Mouse (Mus musculus) lung, embryonic 16.5 days (tissue): Measurements from ENCODE around the gene Pnn. TPM values are rescaled to one million over a fixed set of nuclear protein-coding genes. Genes with fewer than 3 reads are reported as not detected.
A peak's percentile ranks its signal among the peaks of the same experiment; 100 is the strongest.

Source experiments
- ATAC-seq: fragments of 200-750 bp; cut with Nextera tagmentation; 2 replicates; pipeline ENCODE4 v1.8.0; 2017; ENCODE audit warnings: low read depth, mild to moderate bottlenecking, moderate library complexity
- H3K27ac ChIP-seq: fragments of 300-500 bp; sonication (generic); 2 replicates; pipeline ENCODE4 v1.5.1; 2014; ENCODE audit warnings: mild to moderate bottlenecking, control low read depth, low read length
- H3K27me3 ChIP-seq: fragments of 300-500 bp; sonication (generic); 2 replicates; pipeline ENCODE4 v1.6.1; 2014; ENCODE audit warnings: low read depth, low read length, mixed read lengths; ENCODE audit not compliant: control insufficient read depth, insufficient read depth
- H3K36me3 ChIP-seq: fragments of 300-500 bp; sonication (generic); 2 replicates; pipeline ENCODE4 v1.6.1; 2014; ENCODE audit warnings: low read length; ENCODE audit not compliant: control insufficient read depth, insufficient read depth
- H3K4me1 ChIP-seq: fragments of 300-500 bp; sonication (generic); replicated peaks from 2 replicates; pipeline ENCODE4 v1.6.1; 2014; ENCODE audit warnings: low read length, mixed read lengths; ENCODE audit not compliant: control insufficient read depth, insufficient read depth
- H3K4me2 ChIP-seq: fragments of 300-500 bp; sonication (generic); 2 replicates; pipeline ENCODE4 v1.6.1; 2014; ENCODE audit warnings: low read depth, low read length, control low read depth
- H3K4me3 ChIP-seq: fragments of 300-500 bp; sonication (generic); 2 replicates; pipeline ENCODE4 v1.5.1; 2014; ENCODE audit warnings: mild to moderate bottlenecking, low read length, control low read depth
- H3K9ac ChIP-seq: fragments of 300-500 bp; sonication (generic); 2 replicates; pipeline ENCODE4 v1.6.1; 2014; ENCODE audit warnings: low read length, control low read depth
- H3K9me3 ChIP-seq: fragments of 300-500 bp; sonication (generic); 2 replicates; pipeline ENCODE4 v1.6.1; 2016; ENCODE audit warnings: low read length; ENCODE audit not compliant: control insufficient read depth
- WGBS: fragments of 180-500 bp; shearing (Covaris S2); extraction: QIAGEN DNeasy Blood & Tissue Kit; methylation state at CpG from one replicate; pipeline ENCODE4 v1.1.7; 2014; 5-methylcytosine and 5-hydroxymethylcytosine counted together
- polyA plus RNA-seq: library from polyadenylated mRNA; unstranded; fragments of >200 nt; fragmentation: Nextera tagmentation; extraction: Ambion mirVana; gene quantifications from 2 replicates; pipeline ENCODE4 v1.2.1, GENCODE M21; 2015

Gene Pnn
- polyA plus RNA-seq, 1 experiment from 2014 or later = 87.0 TPM

DNA sequence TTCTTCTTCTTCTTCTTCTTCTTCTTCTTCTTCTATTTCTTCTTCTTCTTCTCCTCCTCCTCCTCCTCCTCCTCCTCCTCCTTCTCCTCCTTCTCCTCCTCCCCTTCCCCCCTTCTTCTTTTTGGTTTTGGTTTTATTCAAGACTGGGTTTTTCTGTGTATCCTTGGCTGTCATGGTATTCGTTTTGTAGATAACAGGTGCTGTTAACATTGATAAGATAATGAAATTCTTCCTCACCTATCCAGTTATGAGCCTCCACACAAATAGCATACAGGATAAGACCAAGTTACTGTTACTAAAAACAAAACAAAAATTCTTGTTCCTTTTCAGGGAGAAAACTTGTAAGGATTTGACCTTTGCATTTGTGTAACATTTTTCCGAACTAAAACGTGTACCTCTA, 908 bp upstream of the Pnn start:
- H3K36me3 ChIP-seq = peaks cover 20% of the 10 kb centered on the region
- H3K27ac ChIP-seq = peak overlapping the region; percentile 98; the same call in 1 of the 2 replicates
- peak overlapping the region; percentile 75; the same call in 1 of the 2 replicates for H3K9ac ChIP-seq
- H3K4me1 ChIP-seq = peaks cover 12% of the 10 kb centered on the region
- no peaks in the 10 kb centered on the region for H3K27me3 ChIP-seq
- 47% methylated on average over 3 of the region's 3 CpGs for whole genome bisulfite sequencing
- no peaks in the 10 kb centered on the region for H3K9me3 ChIP-seq
- ATAC-seq = no peak
- H3K4me3 ChIP-seq = peak overlapping the region; percentile 99
- peak overlapping the region; percentile 78 for H3K4me2 ChIP-seq

DNA sequence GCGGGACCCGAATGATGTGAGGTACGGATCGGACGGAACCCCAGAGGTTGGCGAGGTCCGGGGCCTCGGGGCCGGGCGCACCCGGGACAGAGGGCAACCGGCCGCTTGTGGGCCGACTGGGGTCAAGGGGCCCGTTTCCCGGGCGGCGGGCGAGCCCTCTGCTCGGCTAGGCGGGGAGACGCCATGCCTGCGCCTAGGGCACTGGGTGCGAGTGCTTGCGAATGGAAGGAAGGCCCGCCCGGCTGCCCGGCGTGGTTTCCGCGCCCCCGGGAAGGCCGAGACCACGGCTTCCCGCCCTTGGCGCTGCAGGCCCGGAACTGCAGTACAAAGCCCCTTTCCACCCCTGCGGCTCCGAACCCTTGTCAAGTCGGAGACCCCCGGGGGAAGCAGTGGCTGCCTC, 411 bp downstream of the Pnn start:
- no peaks in the 10 kb centered on the region for H3K9me3 ChIP-seq
- H3K4me1 ChIP-seq = peaks cover 11% of the 10 kb centered on the region
- H3K36me3 ChIP-seq = peaks cover 32% of the 10 kb centered on the region
- ATAC-seq = peak; percentile 52
- no peaks in the 10 kb centered on the region for H3K27me3 ChIP-seq
- peak overlapping the region; percentile 99 for H3K4me3 ChIP-seq
- peak overlapping the region; percentile 85 for H3K27ac ChIP-seq
- H3K4me2 ChIP-seq = peak overlapping the region; percentile 94
- H3K9ac ChIP-seq = peak overlapping the region; percentile 100
- WGBS = under 1% methylated on average over 41 of the region's 41 CpGs

DNA sequence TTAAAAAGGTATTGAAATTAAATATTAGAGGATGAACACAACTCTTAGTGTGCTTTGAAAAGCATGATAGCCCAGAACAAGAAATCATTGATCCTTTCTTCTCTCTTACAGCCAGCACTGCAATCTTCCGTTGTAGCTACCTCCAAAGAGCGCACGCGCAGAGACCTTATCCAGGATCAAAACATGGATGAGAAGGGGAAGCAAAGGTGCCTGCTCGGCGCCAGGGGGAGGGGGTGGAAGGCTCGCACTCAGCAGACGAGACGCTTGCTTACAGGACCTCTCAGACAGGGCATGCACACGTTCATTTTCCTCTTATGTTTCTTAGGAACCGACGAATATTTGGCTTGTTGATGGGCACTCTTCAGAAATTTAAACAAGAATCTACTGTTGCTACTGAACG, 2.1 kb downstream of the Pnn start:
- ATAC-seq = no peak
- 87% methylated on average over 13 of the region's 13 CpGs for WGBS
- no peaks in the 10 kb centered on the region for H3K27me3 ChIP-seq
- no peaks in the 10 kb centered on the region for H3K9me3 ChIP-seq
- no peak overlapping the region for H3K27ac ChIP-seq
- no peak overlapping the region for H3K4me3 ChIP-seq
- H3K36me3 ChIP-seq = peaks cover 38% of the 10 kb centered on the region
- no peak overlapping the region for H3K9ac ChIP-seq
- peaks cover 11% of the 10 kb centered on the region for H3K4me1 ChIP-seq
- no peak overlapping the region for H3K4me2 ChIP-seq

DNA sequence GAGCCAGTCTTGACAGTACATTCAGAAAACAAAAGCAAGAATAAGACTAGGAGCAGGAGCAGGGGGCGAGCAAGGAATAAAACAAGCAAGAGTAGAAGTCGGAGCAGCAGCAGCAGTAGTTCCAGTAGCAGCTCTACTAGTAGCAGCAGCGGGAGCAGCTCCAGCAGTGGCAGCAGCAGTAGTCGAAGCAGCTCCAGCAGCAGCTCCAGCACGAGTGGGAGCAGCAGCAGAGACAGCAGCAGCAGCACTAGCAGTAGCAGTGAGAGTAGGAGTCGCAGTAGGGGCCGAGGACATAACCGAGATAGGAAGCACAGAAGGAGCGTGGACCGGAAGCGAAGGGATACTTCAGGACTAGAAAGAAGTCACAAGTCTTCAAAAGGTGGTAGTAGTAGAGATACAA, 5.6 kb downstream of the Pnn start:
- Histone ChIP-seq H3K9me3 (no peaks in the 10 kb centered on the region), H3K4me1 (peaks cover 8% of the 10 kb centered on the region; the same call in 1 of the 2 replicates), H3K4me2 (no peak overlapping the region), H3K27me3 (no peaks in the 10 kb centered on the region), H3K36me3 (peaks cover 42% of the 10 kb centered on the region), H3K9ac (no peak overlapping the region), H3K27ac (no peak overlapping the region), H3K4me3 (no peak overlapping the region)
- WGBS = 81% methylated on average over 11 of the region's 11 CpGs
- ATAC-seq = no peak

DNA sequence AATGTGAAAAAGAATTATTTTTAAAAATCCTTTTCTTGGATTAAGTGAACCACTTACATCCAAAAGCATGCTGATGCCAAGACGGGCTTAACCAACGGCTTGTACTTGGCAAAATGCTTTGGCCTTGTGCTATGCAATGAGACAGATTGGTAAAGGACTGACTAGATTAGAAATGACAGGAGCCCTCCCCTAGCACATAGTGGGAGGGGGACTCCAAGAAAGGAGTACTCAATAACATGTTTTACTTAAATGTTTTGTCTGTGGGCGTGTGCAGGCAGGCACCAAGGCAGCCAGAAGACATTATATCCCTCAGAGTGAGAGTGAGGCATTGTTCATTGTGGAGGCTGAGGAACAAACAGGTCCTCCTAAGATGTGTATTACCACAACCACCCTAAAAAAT, 7.4 kb downstream of the Pnn start:
- no peaks in the 10 kb centered on the region for H3K27me3 ChIP-seq
- 81% methylated on average over 3 of the region's 3 CpGs for WGBS
- no peak overlapping the region for H3K4me3 ChIP-seq
- no peaks in the 10 kb centered on the region for H3K9me3 ChIP-seq
- H3K4me1 ChIP-seq = no peaks in the 10 kb centered on the region
- H3K36me3 ChIP-seq = peaks cover 32% of the 10 kb centered on the region
- H3K27ac ChIP-seq = no peak overlapping the region
- no peak overlapping the region for H3K9ac ChIP-seq
- no peak overlapping the region for H3K4me2 ChIP-seq
- ATAC-seq = no peak

DNA sequence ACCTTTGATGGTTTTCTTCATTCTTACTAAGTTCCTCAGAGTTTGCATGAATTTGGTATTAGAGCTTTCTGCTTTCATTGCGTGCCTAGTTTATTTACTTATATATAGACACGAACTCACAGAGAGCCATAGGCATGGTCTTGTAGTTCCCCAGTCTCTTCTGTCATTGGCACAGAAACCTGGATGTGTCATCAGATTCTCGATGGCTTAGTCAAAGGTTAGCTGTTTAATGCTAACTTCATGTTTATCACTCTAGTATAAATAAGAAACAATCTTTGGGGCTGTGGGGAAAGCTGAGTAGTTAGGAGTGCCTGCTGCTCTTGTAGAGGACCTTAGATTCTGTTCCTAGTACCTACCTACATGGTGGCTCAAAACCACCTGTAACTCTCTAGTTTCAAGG, 10.3 kb downstream of the Pnn start:
- Histone ChIP-seq H3K4me3 (no peak overlapping the region), H3K4me1 (no peaks in the 10 kb centered on the region), H3K27me3 (no peaks in the 10 kb centered on the region), H3K9me3 (no peaks in the 10 kb centered on the region), H3K36me3 (peaks cover 11% of the 10 kb centered on the region), H3K9ac (no peak overlapping the region), H3K4me2 (no peak overlapping the region), H3K27ac (no peak overlapping the region)
- 76% methylated on average over 3 of the region's 3 CpGs for WGBS
- ATAC-seq = no peak

DNA sequence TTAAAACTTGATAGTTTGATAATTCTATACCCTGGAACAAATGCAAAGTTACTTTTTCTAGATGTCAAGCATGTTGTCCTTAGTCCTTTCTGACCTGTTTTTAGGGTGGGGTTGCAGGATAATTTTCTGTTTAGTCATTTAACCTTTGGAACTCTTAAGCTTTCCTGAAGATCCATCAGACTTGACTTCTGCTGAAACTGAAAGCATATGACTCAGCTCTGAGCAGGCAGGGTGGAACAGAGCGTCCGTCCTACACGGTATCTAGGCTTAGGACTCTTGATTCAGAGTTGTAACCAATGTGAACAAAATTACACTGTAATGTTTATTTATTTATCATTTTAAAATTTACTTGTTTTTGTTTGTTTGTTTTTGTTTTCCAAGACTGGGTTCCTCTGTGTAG, 11.2 kb downstream of the Pnn start:
- no peak overlapping the region for H3K4me3 ChIP-seq
- H3K27ac ChIP-seq = no peak overlapping the region
- H3K9me3 ChIP-seq = no peaks in the 10 kb centered on the region
- H3K4me1 ChIP-seq = no peaks in the 10 kb centered on the region
- H3K36me3 ChIP-seq = peaks cover 4% of the 10 kb centered on the region; the same call in 1 of the 2 replicates
- WGBS = 95% methylated on average over 3 of the region's 3 CpGs
- ATAC-seq = no peak
- H3K4me2 ChIP-seq = no peak overlapping the region
- no peaks in the 10 kb centered on the region for H3K27me3 ChIP-seq
- H3K9ac ChIP-seq = no peak overlapping the region

DNA sequence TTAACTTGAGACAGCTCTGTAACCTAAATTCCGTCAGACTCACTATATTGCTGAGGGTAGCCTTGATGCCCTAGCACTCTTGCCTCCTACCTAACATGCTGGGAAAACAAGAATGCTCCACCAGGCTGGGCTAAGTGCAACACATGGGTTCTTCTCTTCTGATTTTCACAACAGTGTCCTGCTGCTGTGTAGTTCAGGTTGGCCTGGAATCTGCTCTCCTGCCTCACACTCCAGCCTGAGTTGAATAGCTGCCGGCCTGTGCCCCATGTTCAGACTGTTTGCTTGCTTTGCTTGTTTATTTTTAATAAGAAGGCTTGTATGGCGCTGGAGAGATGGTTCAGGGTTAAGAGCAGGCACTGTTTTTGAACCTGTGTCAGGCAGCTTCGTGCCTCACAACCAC, 13.8 kb downstream of the Pnn start:
- 77% methylated on average over 4 of the region's 4 CpGs for WGBS
- no peak overlapping the region for H3K4me2 ChIP-seq
- no peaks in the 10 kb centered on the region for H3K9me3 ChIP-seq
- no peaks in the 10 kb centered on the region for H3K27me3 ChIP-seq
- no peaks in the 10 kb centered on the region for H3K4me1 ChIP-seq
- H3K27ac ChIP-seq = no peak overlapping the region
- no peak overlapping the region for H3K9ac ChIP-seq
- ATAC-seq = no peak
- H3K36me3 ChIP-seq = no peaks in the 10 kb centered on the region
- H3K4me3 ChIP-seq = no peak overlapping the region

DNA sequence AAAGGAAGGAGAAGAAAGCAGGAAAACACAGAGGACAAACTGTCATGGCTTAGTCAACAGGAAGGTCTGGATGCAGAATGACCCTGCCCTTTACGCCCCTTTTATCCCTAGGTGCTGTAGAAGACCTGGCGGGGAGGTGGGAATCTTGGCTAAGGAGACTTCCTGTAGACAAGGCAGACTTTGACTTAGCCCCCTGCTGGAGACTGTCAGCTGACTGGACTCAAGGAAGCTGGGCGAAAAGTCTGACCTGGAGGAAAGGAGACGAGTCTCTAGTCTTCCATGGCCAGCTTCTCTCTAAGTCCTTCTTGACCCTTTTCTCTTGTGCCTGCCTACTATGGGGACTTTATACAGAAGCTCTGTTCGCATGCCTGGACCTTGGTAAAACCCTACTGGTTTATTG, 17.8 kb downstream of the Pnn start:
- Histone ChIP-seq H3K4me1 (no peaks in the 10 kb centered on the region), H3K27ac (no peak overlapping the region), H3K4me3 (no peak overlapping the region), H3K27me3 (no peaks in the 10 kb centered on the region), H3K9ac (no peak overlapping the region), H3K9me3 (no peaks in the 10 kb centered on the region; the same call in 1 of the 2 replicates), H3K36me3 (no peaks in the 10 kb centered on the region), H3K4me2 (no peak overlapping the region)
- ATAC-seq = no peak
- 60% methylated on average over 5 of the region's 5 CpGs for WGBS

DNA sequence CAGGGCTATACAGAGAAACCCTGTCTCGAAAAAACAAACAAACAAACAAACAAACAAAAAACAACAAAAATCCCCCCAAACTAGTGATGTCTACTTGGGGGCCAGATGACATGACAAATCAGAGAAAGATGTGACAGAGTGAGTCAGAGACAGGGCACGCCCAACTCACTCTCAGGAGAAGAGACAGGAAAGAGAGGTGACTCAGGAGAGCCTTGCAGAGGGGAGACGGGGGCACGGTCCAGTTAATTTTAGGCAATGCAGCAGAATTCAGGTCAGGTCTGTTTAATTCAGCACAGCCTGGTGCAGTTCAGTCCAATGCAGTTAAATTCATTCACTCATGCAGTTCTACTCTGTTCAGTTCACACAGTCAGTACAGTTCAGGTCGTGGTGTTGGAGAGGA, 19.5 kb downstream of the Pnn start:
- WGBS = 78% methylated on average over 5 of the region's 5 CpGs

More for the DNA sequence above, 19.5 kb downstream of the Pnn start:
- Histone ChIP-seq H3K9ac (no peak overlapping the region), H3K4me1 (no peaks in the 10 kb centered on the region), H3K27me3 (no peaks in the 10 kb centered on the region), H3K4me3 (no peak overlapping the region), H3K36me3 (no peaks in the 10 kb centered on the region), H3K27ac (no peak overlapping the region), H3K9me3 (no peaks in the 10 kb centered on the region; the same call in 1 of the 2 replicates), H3K4me2 (no peak overlapping the region)
- no peak for ATAC-seq
